Mouse (Mus musculus): ENCODE results near the gene Tnik.

Gene Tnik

GRCm38 (mm10) chr3:28713913-28714698 is 451.1 kb downstream of the Tnik start:
- DNase-seq (ENCODE audit: low read depth, low spot score) = no peak

- DNase-seq (ENCODE audit: low read depth, low spot score) = no peak
Measured at GRCm38 (mm10) chr3:28718521-28718920, 455.5 kb downstream of the Tnik start.

DNA sequence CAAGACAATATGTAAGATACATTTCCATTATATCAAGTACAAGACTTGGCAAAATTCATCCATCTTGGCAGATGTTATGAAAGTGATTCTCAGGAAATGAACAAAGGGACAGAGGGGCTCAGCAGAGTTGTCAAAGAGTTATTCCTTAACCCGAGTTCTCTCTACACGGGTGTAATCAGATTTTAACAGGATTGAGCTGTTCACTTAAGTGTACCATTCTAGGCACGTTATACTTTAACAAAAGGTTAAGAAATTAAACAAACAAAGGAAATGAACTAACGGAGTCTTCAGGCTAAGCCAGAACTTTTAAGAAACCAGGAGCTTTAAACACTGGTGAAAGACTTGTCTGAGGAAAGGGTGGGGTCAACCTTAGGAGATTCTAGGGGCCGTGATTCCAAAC is 458.2 kb downstream of the Tnik start:
- DNase-seq (ENCODE audit: low read depth, low spot score) = no peak

GRCm38 (mm10) chr3:28721838-28722237 is 458.8 kb downstream of the Tnik start:
- DNase-seq (ENCODE audit: low read depth, low spot score) = no peak

DNA sequence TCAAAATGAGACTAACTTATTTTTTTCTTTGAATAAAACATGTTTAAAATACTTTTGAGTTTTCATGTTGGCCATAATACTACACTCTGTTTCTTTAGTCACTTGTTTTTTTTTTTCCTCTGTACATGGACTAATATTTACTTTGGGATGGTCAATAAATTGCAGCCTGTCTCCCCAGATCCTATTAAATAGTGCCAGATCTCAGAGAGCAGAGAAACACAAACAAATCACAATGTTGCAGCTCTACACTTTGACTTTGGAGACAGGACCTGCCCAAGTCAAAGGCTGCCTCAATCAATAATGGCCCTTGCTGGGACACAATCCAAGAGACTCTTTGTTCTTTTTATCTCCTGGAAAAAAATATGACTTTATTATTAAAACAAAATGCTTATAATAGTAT is 459.5 kb downstream of the Tnik start:
- DNase-seq (ENCODE audit: low read depth, low spot score) = no peak

GRCm38 (mm10) chr3:28723534-28723933 is 460.5 kb downstream of the Tnik start:
- DNase-seq (ENCODE audit: low read depth, low spot score) = no peak

DNA sequence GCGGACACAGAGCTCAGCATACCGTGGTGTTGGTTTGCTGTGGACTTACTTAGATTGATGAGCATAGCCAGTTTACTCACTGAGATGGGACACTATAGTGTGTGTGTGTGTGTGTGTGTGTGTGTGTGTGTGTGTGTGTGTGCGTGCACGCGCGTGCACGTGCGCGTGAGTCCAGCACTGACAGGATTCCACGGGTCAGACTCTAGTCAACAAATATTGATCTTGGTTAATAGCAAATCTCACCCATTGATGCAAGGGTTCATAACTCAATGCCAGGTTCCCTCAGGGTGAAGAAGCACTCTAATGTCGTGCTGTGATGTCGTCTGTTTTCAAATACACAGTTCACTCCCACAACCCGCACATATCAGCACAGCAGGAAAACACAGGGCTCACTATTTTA is 462.2 kb downstream of the Tnik start:
- DNase-seq (ENCODE audit: low read depth, low spot score) = no peak

All from A20 (cell line).